Mouse (Mus musculus): ENCODE data around the gene Srarp.

Gene Srarp

DNA sequence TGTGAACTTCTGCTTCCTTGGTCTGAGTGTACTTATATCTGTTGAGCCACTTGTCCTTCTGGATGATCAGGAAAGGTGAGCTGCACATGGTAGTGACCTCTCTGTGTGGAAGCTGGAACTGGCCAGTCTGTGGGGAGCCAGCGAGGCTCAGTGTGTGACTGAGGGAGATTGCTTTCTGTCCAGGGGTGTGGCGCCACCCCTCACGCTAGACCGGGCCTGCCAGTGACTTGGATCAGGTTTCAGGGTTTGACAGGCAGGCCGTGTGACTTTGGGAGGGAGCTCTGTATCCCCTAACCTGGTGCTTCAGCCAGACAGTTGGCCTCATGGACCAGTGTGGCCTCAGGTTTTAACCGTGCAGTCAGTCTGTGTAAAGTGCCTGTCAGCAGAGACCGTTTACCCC is 22.3 kb upstream of the Srarp start:
- peak; percentile 76 to 80 for DNase-seq (ENCODE audit: low spot score in 2 of 2)

DNA sequence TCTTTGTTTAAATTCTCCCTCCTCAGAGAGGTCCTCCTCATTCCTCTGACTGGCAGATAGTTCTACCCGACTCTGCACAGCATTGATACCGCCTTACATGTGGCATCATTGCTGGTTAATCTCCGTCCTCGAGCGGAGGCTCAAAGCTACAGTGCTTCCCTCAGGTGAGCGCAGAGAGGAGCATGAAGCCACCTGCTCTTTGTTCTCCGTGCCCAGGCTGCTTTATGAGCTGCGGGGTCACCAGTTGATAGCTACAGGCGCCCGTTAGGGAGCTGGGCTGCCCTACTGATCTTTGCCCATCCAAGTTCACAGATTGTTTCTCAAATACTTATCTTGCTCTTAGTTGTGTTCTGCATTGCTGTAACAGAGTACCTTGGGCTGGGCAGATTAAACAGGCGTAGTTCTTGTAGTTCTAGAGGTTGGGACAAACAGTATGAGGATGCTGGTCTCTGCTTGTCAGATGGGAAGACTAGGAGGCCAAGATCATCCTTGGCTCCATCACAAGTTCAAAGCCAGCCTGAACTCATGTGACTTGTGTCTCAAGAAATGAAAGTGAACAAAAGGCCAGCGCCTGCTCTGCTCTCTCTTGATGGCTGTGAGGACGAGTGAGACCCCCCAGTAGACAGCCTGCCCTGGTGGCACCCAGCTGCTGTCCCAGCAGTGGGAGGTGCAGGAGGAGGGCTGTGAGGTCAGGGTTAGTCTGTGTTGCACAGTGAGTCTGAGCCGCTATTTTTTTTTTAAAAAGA is 20.5 kb upstream of the Srarp start:
- no peak for DNase-seq (ENCODE audit: low spot score in 2 of 2)

DNA sequence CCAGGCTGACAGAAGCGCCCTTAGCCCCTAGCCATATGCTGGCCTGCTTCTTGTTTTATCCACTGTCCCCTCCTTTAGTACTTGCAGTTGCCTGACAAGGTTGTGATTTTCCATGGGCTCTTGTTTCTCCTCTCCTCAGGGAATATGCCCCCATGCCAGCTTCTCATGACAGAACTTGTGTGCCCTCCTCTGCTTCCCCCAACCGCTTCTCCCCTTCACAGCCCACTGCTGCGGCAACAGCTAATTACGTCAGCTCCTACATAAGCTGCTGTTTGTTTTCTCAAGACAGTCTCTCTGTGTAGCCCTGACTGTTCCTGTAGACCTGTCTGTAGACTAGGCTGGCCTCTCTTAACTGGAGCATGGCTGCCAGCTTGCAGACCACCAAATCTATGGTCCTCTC is 19.6 kb upstream of the Srarp start:
- DNase-seq (ENCODE audit: low spot score in 2 of 2), result no peak

DNA sequence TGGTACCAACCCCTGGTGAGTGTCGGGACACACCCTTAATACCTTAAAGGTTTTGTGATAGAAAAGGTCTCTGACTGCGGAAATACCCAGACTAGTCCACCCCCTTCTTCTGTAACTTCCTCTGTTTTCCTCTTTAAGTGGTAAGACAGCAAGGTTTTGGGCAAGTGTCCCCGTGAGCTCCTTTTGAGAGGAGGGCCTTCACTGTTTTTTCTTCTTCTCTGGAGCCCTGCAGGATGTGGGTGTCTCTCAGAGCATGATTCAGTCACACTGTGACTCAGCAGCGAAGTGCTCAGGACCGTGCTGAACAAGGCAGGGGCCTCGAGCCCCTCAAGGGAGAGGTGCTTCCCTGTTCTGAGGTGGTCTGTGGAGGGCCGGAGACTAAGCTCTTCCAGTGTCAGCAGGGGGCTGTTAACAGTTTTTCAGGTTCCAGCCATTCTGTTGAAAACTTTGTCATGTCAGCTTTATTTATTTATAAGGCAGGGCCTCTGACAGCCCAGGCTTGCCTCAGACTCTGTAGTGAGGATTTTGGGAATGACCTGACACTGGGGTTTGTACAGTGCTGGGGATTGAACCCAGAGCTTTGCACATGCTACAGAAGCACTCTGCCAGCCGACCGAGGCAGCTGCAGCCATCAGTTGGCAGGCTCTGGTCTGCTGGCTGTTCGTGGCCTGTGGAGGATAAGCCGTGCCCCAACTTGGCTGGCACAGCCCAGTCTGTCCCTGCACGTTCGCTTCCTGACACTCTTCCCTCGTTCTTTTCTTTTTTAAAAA is 18.9 kb upstream of the Srarp start:
- DNase-seq (ENCODE audit: low spot score in 2 of 2), result no peak

DNA sequence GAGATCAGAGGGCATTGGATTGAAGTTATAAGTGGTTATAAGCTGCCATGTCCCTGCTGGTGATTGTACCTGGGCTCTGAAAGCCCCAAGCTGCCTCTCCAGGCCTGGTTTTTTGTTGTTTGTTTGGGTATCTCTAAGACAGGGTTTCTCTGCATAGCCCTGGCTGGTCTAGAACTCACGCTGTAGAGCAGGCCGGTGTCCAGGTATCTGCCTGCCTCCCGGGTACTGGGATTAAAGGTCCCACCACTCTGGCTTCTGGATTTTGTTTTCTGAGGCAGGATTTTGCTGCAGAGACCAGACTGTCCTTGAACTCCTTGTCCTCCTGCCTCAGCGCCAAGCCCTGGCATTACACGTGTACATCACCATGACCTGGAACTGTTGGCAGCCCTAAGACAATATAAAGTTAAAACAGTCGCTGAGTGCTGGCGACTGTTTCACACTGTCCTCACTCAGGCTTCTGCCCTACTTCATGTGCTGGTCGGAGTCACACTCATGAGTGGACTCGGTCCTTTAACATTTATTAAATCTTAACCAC is 16.1 kb upstream of the Srarp start:
- no peak for DNase-seq (ENCODE audit: low spot score in 2 of 2)

DNA sequence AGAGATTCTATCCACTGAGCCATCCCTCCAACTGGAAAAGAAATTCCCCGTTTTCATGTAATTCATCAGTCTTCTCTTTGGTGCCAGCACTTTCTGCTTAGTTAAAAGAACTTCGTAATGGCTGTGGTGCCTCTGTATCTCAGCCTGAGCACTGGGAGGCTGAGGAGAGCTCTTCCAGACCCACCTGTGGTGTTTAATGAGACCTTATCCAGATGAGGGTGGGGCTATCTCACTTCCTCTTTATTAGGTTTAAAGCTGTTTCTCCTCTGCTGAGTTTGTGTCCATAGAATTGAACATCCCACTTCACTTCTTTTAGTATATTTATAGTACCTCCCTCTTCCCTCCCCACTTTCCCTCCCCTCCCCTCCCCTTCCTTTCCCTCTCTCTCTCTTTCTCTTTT is 15.3 kb upstream of the Srarp start:
- DNase-seq (ENCODE audit: low spot score in 2 of 2), result no peak

DNA sequence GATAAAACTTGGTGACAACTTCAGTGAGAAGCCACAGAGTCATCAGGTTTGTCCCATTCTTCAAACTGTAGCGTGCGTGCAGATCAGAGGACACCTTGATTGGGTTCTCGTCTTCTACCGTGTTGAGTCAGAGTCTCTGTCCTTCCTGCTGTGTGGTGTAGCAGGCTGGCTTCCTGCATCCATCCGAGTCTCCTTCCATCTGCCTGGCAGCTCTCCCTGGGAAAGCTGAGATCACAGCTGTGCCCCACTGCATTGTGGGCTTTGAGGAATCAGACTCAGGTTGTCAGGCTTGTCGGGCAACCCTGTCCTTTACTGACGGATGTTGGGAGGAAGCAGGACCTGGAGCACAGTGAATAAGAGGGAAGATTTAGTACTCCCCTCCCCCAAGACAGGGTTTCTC is 10.3 kb upstream of the Srarp start:
- no peak for DNase-seq (ENCODE audit: low spot score in 2 of 2)

DNA sequence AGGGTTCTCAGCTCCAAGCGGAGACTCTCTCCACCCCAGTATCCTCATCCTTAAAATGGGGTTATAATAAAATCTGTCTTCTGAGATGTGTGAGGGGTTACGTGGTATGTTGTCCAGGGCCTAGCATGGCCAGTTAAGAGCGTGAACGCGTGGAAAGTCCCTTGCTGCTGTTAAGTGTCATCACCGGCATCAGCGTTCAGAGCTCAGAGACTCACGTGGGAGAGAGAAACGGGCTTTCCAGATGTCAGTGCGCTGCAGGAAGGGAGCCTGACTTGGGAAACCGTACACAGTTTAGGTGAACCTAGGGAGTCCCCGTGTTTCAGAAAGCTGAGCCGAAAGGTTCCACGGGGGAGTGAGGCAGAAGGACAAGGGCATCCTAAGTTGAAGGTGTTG is 9.4 kb upstream of the Srarp start:
- DNase-seq (ENCODE audit: low spot score in 2 of 2), result no peak

DNA sequence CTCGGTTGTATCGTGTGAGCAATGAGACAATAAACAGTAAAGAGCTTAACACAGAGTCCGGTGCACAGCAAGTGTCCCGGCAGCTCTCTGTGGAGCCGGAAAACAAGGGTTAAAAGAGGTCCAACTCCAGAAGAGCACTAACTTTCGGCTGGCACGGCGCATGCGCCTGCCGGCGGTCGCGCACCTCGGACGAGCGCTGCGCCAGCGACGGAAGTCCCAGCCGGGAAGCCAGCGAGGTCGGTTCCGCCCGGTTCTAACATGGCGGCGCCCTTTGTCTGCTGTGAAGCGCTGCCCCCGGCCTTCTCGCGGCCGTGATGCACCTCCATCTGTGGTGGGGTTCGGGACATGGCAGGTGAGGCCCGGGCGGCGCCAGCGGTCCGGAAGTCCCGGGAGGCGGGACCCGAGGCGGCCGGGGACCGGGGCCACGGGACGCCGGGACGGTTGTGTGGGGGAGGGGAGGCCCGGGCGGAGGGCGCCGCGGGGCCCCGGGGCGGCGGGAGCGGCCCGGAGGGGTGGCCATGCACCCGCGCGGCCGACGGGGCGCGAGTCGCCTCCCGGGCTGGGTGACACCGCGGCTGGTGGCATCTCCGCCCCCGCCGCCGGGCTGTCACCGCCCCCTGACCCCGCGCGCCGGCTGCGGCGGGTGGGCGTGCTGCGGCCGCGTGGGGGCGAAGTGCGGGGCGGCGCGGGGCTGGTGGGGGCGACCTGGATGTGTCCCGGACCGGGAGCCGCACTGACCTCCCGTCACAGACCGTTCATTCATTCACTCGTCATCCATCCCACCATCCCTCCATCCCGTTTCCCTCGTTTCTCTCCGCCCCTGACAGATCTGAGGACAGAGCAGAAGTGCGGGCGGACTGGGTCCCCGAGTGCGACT is 8.8 kb upstream of the Srarp start, which contains the start of gene Zbtb17:
Gene Zbtb17 (plus strand): TSS at position 204 of the 877 bp plus-strand sequence.
- DNase-seq (ENCODE audit: low spot score in 2 of 2), result peak; percentile 84 to 90

DNA sequence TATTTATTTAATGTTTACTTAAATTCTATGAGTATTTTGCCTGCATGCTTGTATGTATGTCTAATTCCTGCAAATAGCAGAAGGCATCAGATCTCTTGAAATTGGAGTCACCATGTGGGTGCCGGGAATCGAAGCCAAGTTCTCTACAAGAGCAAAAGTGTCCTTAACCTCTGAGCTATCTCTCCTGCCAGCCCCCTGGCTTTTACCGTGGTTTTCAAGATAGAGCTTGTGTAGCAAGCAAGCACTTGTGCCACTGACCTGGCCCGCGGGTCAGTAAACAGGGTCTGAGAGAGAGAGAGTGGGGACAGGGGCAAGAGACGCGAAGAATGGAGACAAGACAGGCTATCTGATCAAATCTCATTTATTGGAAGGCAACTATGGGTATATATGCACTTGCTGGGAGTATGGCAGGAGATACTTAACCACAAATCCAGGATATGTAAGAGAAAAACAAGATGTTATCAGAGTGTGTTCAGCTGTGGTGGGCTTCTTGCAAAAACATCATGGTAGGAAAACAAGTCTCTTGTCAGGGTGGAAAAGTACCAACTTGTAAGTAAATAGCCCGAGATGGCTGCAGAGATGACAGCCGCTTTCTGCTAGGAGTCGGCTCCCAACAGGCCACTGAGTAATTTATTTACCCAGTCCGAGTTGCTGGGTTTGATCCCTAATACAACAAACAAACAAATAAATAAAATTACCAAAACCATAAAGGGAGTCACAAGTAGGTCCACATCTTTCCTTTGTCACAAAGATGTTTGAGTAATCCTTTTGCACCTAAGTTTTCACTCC is 7.9 kb upstream of the Srarp start:
- DNase-seq (ENCODE audit: low spot score in 2 of 2), result no peak

DNA sequence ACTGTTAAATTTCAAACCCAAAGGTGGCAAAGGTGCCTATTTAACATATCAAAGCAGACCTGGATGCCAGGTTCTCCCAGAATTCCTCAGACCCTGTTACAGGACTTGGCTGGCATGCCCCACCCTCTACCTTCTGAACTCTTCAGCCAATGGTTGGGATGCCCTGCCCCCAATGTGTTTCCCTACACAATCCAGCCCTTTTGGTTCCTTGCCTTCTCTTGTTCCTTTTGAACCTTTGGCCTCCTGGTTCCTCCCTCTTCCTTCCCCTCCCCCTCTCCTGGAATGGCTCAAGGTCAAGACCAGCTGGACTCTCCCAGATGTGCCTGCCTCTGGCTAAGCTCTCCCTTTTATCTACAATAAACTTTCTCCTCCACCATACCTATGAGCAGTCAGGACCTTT is 5.0 kb upstream of the Srarp start:
- DNase-seq (ENCODE audit: low spot score in 2 of 2), result no peak

DNA sequence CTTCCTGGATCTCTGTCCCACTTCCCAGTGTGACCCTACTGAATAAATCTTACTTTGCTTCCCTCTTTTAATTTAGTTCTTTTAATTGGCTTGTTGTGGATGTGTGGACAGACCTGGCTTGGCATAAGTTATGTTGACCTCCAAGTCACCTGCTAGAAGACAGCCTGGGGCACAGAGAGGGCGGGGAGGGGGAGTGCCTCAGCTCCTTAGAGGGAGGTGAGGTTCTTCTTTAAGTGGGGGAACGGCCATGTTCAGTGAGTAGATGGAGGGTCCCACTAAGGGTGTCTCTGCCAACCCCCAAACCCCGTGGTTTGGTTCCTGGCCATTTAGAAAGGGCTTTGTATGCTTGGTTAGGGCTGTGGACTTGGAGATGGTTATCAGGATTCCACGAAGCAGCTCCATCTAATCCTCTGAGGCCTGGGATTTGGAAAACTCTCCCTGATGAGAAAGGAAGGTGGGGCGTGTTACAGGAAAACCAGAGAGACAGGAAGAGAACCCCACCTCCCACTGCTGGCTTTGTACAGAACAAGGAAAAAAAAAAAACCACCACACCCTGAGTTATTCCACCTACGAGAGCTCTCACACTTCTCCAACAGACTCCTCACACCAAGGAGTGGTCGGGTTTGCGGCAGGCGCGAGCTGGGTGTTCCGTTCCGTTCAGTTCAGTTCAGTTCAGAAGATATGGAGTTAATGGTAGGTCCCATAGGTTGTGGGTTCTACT is 3.3 kb upstream of the Srarp start:
- DNase-seq (ENCODE audit: low spot score in 2 of 2), result no peak

DNA sequence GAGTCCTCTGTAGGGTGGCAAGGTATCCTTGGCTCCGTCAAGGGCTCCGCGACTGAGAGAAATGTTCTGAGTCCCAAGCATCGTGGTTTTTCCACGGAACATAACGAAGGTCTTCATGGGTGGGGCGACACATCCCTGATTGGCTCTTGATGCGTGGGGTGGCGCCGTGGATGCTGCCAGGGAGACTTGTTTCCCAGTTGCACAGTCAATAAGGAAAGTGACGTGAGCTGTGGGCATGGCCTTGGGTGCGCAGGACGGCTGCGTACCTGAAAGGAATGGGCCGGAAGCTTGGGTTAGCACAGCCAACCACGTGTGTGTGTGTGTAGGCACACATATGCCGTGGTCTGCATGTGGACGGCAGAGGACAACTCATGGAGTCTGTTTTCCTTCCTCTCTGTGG is 2.7 kb downstream of the Srarp start:
- DNase-seq (ENCODE audit: low spot score in 2 of 2), result no peak

DNA sequence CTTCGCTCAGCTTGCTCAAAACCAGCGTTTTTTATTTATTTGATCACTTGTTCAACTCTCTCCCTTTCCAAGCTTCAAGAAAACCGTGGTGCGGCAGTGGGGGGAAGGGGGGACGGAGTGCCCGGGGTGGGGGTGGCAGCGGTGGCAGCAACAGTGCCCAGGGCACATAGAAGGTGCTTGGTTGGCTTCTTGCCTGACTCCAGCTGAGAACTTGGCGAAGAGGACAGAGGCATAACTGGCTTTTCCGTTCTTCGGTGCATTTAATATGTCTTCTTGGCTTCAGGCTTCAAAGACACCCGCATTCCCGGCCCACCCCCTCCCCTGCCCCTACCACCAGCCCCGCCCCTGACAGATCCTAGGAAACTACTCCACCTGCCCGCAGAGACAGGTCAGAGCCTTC is 3.2 kb downstream of the Srarp start:
- no peak for DNase-seq (ENCODE audit: low spot score in 2 of 2)

DNA sequence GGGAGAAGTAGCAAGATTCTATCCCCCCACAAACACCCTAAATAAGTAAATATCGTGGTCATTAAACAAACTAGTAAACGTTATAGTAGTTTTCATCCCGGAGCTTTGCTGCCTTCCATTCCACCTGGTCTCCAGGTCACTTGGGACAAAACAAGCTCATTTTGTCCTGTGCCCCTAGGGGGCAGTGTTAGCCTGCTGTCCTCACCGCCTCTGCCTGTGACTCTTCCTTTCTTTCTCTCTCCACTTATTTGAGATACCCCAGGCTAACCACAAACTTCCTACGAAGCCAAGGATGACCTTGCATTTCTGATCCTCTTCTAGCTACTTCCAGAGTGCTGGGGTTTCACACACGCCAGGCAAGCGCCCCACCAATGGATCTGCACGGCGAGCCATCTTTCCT is 4.9 kb downstream of the Srarp start:
- peak; percentile 68 to 74 for DNase-seq (ENCODE audit: low spot score in 2 of 2)

DNA sequence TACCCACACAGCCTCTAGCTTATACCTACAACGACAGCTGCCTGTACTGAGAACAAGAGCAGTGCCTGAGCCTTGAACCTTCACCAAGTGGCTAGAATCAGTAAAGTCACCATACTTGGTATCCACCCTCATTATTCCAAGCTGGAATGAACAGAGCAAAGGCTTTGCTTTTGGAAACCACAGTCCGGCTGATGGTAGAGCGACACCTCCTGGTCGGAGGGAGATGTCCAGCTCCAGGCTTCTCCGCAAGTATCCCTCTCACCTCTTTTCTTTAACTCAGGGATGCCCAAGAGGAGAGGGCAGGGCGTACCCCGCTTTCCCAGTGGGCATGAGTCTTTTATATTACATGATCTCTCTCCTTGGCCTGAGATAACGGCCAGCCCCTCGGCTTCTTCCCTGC is 6.1 kb downstream of the Srarp start:
- no peak for DNase-seq (ENCODE audit: low spot score in 2 of 2)

DNA sequence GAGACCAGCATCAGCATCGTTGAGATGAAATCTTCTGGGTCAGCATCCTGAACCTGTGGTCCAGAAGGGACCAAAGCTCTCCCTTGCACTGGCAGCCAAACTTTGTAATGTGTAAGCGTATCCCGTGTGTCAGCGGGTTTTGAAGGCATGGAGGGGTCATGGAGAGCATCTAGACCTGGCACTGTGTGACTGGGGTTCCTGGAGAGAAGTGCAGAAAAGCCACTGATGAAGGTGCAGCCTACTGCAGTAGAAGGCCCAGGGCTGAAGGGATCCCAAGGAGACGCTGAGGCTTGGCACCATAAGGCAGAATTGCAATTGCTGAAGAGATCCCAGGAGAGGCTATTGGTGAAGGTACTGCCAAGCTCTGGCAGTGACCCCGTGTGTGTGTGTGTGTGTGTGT is 6.5 kb downstream of the Srarp start:
- DNase-seq (ENCODE audit: low spot score in 2 of 2), result no peak

DNA sequence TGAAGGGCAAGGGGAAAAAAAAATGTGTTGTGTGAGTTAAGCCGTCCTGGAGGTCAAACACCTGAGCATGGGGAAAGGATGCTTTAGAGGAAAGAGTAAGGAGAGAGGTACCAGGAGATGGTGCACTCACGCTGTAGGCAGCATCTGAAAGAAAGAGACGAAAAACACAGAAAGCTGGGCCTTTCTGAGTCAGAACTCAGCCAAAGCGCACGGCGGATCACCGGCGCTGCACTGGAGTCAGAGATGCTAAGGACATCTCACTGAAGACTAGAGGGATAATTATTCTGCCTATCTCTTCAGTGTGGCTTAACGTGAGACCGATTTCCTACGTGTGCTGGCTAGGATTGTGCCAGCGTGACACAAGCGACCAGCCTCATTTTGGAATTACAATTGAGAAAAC is 8.0 kb downstream of the Srarp start:
- no peak for DNase-seq (ENCODE audit: low spot score in 2 of 2)

DNA sequence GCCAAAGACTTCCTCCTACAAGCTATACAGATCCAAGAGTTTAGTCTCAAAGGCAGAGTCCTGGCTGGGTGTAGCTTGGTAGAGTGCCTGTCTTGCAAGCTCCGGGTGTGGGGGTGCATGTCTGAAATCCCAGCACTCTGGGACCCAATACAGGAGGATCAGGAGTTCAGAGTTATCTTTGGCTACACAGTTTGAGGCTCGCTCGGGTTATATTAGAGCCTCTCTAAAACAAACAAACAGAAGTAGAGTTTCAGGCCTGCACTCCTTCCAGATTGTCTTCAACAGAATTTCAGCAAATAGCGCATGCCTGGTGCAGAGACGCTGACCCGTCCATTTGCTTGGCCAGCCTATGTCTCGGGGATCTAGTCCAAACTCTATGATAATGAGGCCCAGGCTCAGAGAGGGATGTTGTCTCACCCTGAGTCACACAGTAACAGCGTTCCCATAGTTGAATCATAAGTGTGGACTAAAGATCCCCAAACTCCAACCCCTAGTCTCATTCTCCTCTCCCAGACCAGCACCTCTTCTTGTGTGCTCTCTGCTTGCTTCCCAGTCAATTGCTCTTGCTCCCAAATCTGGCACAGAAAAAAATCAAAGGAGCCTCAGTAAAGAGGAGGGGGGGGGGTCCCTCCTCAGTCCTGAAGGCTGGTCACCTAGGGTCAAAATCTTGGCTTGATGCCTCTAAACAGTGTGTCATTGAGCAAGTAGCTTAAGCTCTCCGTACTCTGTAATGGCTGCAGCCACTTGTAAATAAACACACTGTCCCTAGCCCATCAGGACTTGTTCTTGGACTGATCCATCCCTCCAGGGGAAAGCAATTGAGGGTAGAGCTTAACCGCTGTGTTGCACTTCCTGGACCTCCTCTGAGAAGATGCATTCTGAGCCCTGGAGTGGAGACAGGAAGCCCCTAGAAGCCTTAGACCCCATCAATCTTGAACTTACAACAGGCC is 8.8 kb downstream of the Srarp start:
- DNase-seq (ENCODE audit: low spot score in 2 of 2), result no peak
